Mouse (Mus musculus) ES-Bruce4 (cell line): ENCODE data around the gene Islr. TPM values are rescaled to one million over a fixed set of nuclear protein-coding genes. Genes with fewer than 3 reads are reported as not detected.
A peak's percentile ranks its signal among the peaks of the same experiment; 100 is the strongest.

Experiments
- H3K27ac ChIP-seq: 2 replicates; pipeline ENCODE4 v1.5.1; 2012; ENCODE audit warnings: low read length, inconsistent platforms; ENCODE audit not compliant: insufficient read depth
- H3K27me3 ChIP-seq: 2 replicates; pipeline ENCODE4 v1.6.1; 2012; ENCODE audit warnings: mild to moderate bottlenecking, low read length, inconsistent platforms; ENCODE audit not compliant: control insufficient read depth, poor library complexity, insufficient read depth, severe bottlenecking
- H3K36me3 ChIP-seq: 2 replicates; pipeline ENCODE4 v1.6.1; 2012; ENCODE audit warnings: inconsistent platforms, mild to moderate bottlenecking, low read length, moderate library complexity; ENCODE audit not compliant: control insufficient read depth, poor library complexity, insufficient read depth, severe bottlenecking
- H3K4me1 ChIP-seq: one replicate; pipeline ENCODE4 v1.8.1; 2011; ENCODE audit warnings: low read length; ENCODE audit not compliant: control insufficient read depth, insufficient read depth
- H3K4me3 ChIP-seq: 2 replicates; pipeline ENCODE4 v1.5.1; 2011; ENCODE audit warnings: low read depth, mild to moderate bottlenecking, low read length
- H3K9ac ChIP-seq: 2 replicates; pipeline ENCODE4 v1.6.1; 2012; ENCODE audit warnings: low read depth, mild to moderate bottlenecking, inconsistent platforms; ENCODE audit not compliant: poor library complexity, severe bottlenecking
- H3K9me3 ChIP-seq: replicated peaks from 2 replicates; pipeline ENCODE4 v1.6.1; 2012; ENCODE audit warnings: mild to moderate bottlenecking, low read length, inconsistent platforms; ENCODE audit not compliant: control insufficient read depth, poor library complexity, insufficient read depth, severe bottlenecking
- CTCF ChIP-seq: IDR thresholded peaks from one replicate; pipeline ENCODE4 v1.8.1; 2011; ENCODE audit warnings: low read depth, low read length
- EP300 ChIP-seq: IDR thresholded peaks from 2 replicates; pipeline ENCODE4 v1.6.1; 2011; ENCODE audit warnings: low read depth, low read length; ENCODE audit not compliant: insufficient read depth
- POLR2A ChIP-seq: IDR thresholded peaks from one replicate; pipeline ENCODE4 v1.8.1; 2011; ENCODE audit warnings: low read length; ENCODE audit not compliant: insufficient read depth
- polyA plus RNA-seq: library from polyadenylated mRNA; stranded (reverse); fragments of >200 nt; gene quantifications from 2 replicates; pipeline ENCODE4 v1.2.4, GENCODE M21; 2011; ENCODE audit warnings: low read depth; ENCODE audit not compliant: missing spikeins, insufficient read depth, insufficient read length

Gene Islr
- polyA plus RNA-seq, 1 experiment: not detected

DNA sequence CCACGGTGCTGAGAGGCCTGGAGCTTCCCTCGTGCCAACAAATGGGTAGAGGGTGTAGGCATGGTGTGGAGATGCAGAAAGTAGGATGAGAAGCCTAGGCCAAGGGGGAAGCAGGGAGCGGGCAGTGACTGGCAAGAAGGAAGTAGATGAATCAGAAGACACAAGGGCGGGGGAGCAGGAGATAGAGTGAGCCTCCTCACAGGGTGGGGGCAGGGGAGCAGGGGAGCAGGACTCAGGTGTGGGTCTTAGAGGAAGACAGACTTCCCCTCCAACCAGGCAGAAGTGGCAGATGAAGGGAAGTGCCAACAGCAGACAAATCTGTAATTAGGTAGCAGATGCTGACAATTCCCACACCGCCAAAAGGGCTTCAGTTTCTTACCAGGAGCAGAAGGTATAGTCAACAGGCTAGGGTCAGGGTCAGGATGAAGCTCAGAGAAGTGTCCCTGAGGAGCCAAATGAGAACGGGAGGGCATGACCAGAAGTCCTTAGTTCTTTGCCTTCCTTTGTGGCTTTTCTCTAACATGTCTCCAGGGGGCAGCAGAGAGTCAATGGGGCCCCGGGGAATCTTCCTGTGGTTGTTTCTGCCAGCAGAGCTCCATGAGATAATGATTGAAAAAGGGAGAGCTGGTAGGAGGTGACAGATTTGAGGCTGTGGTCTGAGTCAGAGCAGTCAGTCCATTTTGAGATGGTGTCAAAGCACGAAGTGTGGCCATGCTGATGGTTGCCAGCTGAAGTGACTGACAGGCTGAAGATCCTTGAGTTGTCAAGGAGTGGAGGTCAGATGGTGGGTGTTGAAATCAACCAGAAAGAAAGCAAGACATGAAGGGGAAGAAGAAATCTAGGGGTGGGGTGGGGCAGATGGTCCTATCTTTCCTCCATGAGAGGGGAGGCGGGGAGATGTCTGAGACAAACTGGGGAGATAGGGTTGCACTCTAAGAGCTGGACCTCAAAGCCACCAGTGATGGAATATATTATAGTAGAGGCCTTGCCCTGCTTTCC is 22.1 kb upstream of the Islr start:
- TF ChIP-seq POLR2A: no peak
- TF ChIP-seq CTCF: peak; percentile 44
- H3K36me3 ChIP-seq: peaks cover 89% of the 10 kb centered on the region

GRCm38 (mm10) chr9:58224356-58224755 is 20.2 kb upstream of the Islr start:
- no peak overlapping the region for H3K27ac ChIP-seq
- TF ChIP-seq EP300 (no peak), POLR2A (no peak), CTCF (no peak)
- H3K36me3 ChIP-seq: peaks cover 88% of the 10 kb centered on the region
- H3K27me3 ChIP-seq: no peaks in the 10 kb centered on the region
- H3K9ac ChIP-seq: no peak overlapping the region
- no peak overlapping the region for H3K4me3 ChIP-seq
- H3K4me1 ChIP-seq: peaks cover under 1% of the 10 kb centered on the region
- H3K9me3 ChIP-seq: no peaks in the 10 kb centered on the region

More for the DNA sequence above, 22.1 kb upstream of the Islr start:
- Histone ChIP-seq H3K4me3 (no peak overlapping the region), H3K4me1 (no peaks in the 10 kb centered on the region), H3K9ac (no peak overlapping the region), H3K27me3 (no peaks in the 10 kb centered on the region), H3K9me3 (no peaks in the 10 kb centered on the region), H3K27ac (no peak overlapping the region)

- H3K9me3 ChIP-seq: no peaks in the 10 kb centered on the region
- peaks cover 56% of the 10 kb centered on the region for H3K36me3 ChIP-seq
- no peak overlapping the region for H3K9ac ChIP-seq
- TF ChIP-seq CTCF (peak; percentile 79), EP300 (no peak)
- H3K27me3 ChIP-seq: no peaks in the 10 kb centered on the region
- no peak overlapping the region for H3K27ac ChIP-seq
- H3K4me1 ChIP-seq: peaks cover 15% of the 10 kb centered on the region
- no peak overlapping the region for H3K4me3 ChIP-seq
These were observed 16.3 kb upstream of the Islr start for GRCm38 (mm10) chr9:58220218-58220903.

DNA sequence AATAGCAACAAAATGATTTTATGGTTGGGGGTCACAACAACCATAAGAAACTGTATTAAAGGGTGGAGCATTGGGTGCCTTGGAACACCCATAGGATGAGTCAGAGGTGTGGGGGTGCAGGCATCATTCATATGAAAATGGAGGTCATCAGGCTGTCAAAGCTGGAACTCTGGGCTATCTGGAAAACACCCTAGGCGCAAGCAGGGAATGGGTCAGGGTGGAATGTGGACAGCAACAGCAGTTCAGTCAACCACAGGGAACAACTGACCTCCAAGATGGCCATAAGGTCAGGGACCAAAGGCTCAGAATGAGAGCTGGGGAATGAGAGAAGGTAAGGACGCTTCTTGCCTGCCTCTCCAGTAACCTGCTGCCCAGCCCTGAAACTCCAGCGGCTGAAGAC is 14.4 kb upstream of the Islr start:
- Histone ChIP-seq H3K9ac (no peak overlapping the region), H3K27ac (peak overlapping the region; percentile 49), H3K4me1 (peaks cover 18% of the 10 kb centered on the region), H3K36me3 (peaks cover 40% of the 10 kb centered on the region), H3K4me3 (no peak overlapping the region), H3K9me3 (no peaks in the 10 kb centered on the region), H3K27me3 (no peaks in the 10 kb centered on the region)
- TF ChIP-seq CTCF (no peak), EP300 (peak; percentile 84)

DNA sequence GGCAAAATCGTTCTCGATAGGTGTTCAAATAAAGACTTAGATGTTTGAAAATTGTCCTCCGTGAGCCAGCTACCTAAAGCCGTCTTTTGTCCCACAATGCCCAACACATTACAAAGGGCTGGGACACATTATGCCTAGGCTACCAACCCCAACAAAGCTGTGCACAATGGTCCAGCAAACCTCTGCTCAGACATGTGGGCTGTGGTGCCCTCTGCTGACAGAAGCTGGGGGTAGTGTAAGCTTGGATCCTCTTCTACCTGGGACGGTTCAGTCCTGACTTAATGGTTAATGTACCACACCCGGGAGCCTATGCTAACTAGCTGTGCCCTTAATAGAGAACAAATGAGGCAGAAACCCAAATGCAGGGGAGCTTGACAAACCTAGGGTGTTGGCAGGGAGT is 12.3 kb upstream of the Islr start:
- no peaks in the 10 kb centered on the region for H3K27me3 ChIP-seq
- H3K4me3 ChIP-seq: no peak overlapping the region
- no peaks in the 10 kb centered on the region for H3K9me3 ChIP-seq
- peak; percentile 90 for TF ChIP-seq CTCF
- TF ChIP-seq EP300: no peak
- no peak for TF ChIP-seq POLR2A
- no peak overlapping the region for H3K9ac ChIP-seq
- H3K27ac ChIP-seq: peak overlapping the region; percentile 18; the same call in 1 of the 2 replicates
- H3K4me1 ChIP-seq: peaks cover 18% of the 10 kb centered on the region
- H3K36me3 ChIP-seq: peaks cover 24% of the 10 kb centered on the region
